Mouse (Mus musculus) forebrain, embryonic 11.5 days (tissue): ENCODE results near the gene Phf21a. TPM values are rescaled to one million over a fixed set of nuclear protein-coding genes. Genes with fewer than 3 reads are reported as not detected.
A peak's percentile ranks its signal among the peaks of the same experiment; 100 is the strongest.

Source experiments
- ATAC-seq: fragments of 200-750 bp; cut with Nextera tagmentation; replicated peaks from 2 replicates; pipeline ENCODE4 v1.8.0; 2017; ENCODE audit warnings: moderate TSS enrichment; ENCODE audit not compliant: low FRiP score
- DNase-seq: peaks from one replicate; pipeline ENCODE4 v3.0.0-alpha.2; 2017; ENCODE audit warnings: low spot score
- H3K27ac ChIP-seq: fragments of 300-500 bp; sonication (generic); 2 replicates; pipeline ENCODE4 v1.5.1; 2014; ENCODE audit warnings: low read depth, low read length
- H3K27me3 ChIP-seq: fragments of 300-500 bp; sonication (generic); 2 replicates; pipeline ENCODE4 v1.6.1; 2014; ENCODE audit warnings: mild to moderate bottlenecking, low read length, mixed read lengths; ENCODE audit not compliant: control insufficient read depth, insufficient read depth
- H3K36me3 ChIP-seq: fragments of 300-500 bp; sonication (generic); 2 replicates; pipeline ENCODE4 v1.6.1; 2014; ENCODE audit warnings: mild to moderate bottlenecking, low read length, moderate library complexity, mixed read lengths; ENCODE audit not compliant: control insufficient read depth, insufficient read depth
- H3K4me1 ChIP-seq: fragments of 300-500 bp; sonication (generic); replicated peaks from 2 replicates; pipeline ENCODE4 v1.6.1; 2014; ENCODE audit warnings: low read length, mixed read lengths; ENCODE audit not compliant: control insufficient read depth, insufficient read depth
- H3K4me2 ChIP-seq: fragments of 300-500 bp; sonication (generic); 2 replicates; pipeline ENCODE4 v1.6.1; 2014; ENCODE audit warnings: low read depth, mild to moderate bottlenecking, low read length, moderate library complexity, mixed read lengths; ENCODE audit not compliant: severe bottlenecking
- H3K4me3 ChIP-seq: fragments of 300-500 bp; sonication (generic); 2 replicates; pipeline ENCODE4 v1.5.1; 2014; ENCODE audit warnings: low read depth, low read length
- H3K9ac ChIP-seq: fragments of 300-500 bp; sonication (generic); 2 replicates; pipeline ENCODE4 v1.6.1; 2014; ENCODE audit warnings: low read length
- H3K9me3 ChIP-seq: fragments of 300-500 bp; sonication (generic); 2 replicates; pipeline ENCODE4 v1.6.1; 2016; ENCODE audit warnings: low read length, mixed read lengths; ENCODE audit not compliant: control insufficient read depth
- WGBS: fragments of 180-500 bp; shearing (Covaris S2); extraction: QIAGEN DNeasy Blood & Tissue Kit; methylation state at CpG from one replicate; pipeline ENCODE4 v1.1.7; 2014; 5-methylcytosine and 5-hydroxymethylcytosine counted together
- polyA plus RNA-seq: library from polyadenylated mRNA; unstranded; fragments of >200 nt; fragmentation: Nextera tagmentation; extraction: Ambion mirVana; gene quantifications from 2 replicates; pipeline ENCODE4 v1.2.1, GENCODE M21; 2014

The Phf21a gene
- polyA plus RNA-seq, 1 experiment from 2014 or later: 37.6 TPM

DNA sequence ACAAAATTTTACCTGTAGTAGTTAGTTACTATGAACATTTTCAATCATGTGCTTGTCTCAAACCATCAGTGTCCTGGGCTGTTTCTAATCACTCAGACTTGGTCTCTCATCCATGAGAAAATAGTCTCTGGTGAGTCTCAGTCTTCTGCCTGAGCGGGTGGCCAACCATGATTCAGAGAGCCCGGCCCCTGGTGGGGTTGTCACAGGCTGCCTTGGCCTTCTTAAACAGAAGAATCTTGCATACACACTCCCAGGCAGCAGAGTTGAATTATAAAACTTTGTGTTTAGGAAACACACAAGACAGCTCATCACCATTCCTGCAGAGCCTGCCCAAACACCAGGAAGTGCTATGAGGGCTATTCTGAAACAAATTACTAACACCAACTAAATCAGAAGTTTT, 239.0 kb downstream of the Phf21a start:
- ATAC-seq: no peak
- no peaks in the 10 kb centered on the region for H3K4me1 ChIP-seq
- H3K36me3 ChIP-seq: peaks cover 3% of the 10 kb centered on the region; the same call in 1 of the 2 replicates
- 91% methylated on average over 2 of the region's 2 CpGs for WGBS
- no peak overlapping the region for H3K4me3 ChIP-seq
- H3K4me2 ChIP-seq: no peak overlapping the region
- no peak for DNase-seq
- no peaks in the 10 kb centered on the region for H3K9me3 ChIP-seq
- no peak overlapping the region for H3K9ac ChIP-seq
- H3K27me3 ChIP-seq: no peaks in the 10 kb centered on the region
- H3K27ac ChIP-seq: no peak overlapping the region

- no peak overlapping the region for H3K27ac ChIP-seq
- no peak overlapping the region for H3K9ac ChIP-seq
- no peaks in the 10 kb centered on the region for H3K9me3 ChIP-seq
- H3K4me1 ChIP-seq: no peaks in the 10 kb centered on the region
- no peaks in the 10 kb centered on the region for H3K27me3 ChIP-seq
- DNase-seq (no peak), ATAC-seq (no peak)
- no peak overlapping the region for H3K4me2 ChIP-seq
- no peak overlapping the region for H3K4me3 ChIP-seq
- H3K36me3 ChIP-seq: peaks cover 2% of the 10 kb centered on the region; the same call in 1 of the 2 replicates
Observed at GRCm38 (mm10) chr2:92342418-92342817, 249.5 kb downstream of the Phf21a start.

DNA sequence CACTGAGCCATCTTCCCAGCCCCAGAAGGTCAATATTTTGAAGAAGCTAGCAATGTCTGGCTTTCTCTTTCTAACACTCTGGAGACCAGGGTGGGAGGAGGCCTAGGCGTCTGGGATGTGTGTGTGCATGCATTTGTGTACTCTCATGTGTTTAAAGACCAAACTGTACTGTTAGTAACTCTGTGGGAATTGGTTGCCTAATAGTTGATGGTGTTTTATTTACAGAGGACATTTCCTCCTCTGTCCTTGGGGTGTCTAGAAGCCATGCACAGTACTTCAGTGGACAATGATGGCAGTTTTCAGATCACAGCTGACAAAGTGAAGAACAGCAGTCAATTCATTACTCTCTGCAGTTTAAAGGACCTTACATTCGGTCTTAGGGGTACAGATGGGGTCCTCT, 254.3 kb downstream of the Phf21a start:
- H3K9me3 ChIP-seq: no peaks in the 10 kb centered on the region
- H3K27ac ChIP-seq: no peak overlapping the region
- no peak overlapping the region for H3K9ac ChIP-seq
- H3K4me1 ChIP-seq: no peaks in the 10 kb centered on the region
- DNase-seq (no peak), ATAC-seq (no peak)
- no peaks in the 10 kb centered on the region for H3K27me3 ChIP-seq
- WGBS: 96% methylated on average over 2 of the region's 2 CpGs
- H3K4me2 ChIP-seq: no peak overlapping the region
- no peak overlapping the region for H3K4me3 ChIP-seq
- no peaks in the 10 kb centered on the region; the same call in 1 of the 2 replicates for H3K36me3 ChIP-seq

DNA sequence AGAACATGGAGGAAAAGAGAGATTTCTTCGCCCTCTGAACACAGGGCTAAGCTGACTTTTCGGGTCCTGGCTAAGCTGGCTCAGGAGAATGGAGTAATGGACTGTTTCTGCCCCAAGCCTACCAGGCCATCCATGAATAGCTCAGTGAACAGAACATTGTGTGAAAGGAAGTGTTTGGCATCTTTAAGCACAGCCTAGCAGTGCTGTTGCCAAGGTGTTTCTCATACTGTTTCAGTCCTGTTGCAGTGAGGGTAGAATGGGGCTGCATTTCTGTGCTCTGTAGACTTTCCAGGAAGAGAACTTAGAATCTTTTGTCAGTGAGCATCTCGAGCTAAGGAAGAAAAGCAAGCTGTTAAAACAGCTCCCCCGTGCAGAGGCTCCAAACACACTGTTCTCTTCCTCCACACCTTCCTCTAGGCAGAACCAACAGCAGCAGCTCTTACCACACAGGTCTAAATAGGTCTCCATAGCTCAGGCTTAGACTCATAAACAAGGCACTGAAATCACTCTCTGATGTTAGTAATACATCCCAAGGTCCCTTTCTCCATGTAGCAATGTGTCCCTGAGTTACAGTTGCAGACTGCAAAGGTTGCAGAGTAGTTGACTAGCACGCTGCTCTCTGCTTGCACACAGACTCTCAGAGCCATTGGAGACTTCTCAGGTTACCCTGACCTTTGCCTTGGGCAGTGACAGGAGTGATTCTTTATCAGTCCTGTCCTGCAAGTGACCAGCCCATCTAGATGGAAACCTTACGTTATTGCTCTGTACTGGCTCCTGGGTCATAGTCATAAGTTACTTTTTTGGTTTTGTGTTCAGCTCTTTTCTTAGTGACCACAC, 256.9 kb downstream of the Phf21a start:
- Histone ChIP-seq H3K27me3 (no peaks in the 10 kb centered on the region), H3K36me3 (no peaks in the 10 kb centered on the region; the same call in 1 of the 2 replicates), H3K27ac (no peak overlapping the region), H3K4me3 (no peak overlapping the region), H3K9me3 (no peaks in the 10 kb centered on the region), H3K9ac (no peak overlapping the region), H3K4me1 (no peaks in the 10 kb centered on the region), H3K4me2 (no peak overlapping the region)
- ATAC-seq (no peak), DNase-seq (no peak)
- 67% methylated on average over 6 of the region's 6 CpGs for WGBS

DNA sequence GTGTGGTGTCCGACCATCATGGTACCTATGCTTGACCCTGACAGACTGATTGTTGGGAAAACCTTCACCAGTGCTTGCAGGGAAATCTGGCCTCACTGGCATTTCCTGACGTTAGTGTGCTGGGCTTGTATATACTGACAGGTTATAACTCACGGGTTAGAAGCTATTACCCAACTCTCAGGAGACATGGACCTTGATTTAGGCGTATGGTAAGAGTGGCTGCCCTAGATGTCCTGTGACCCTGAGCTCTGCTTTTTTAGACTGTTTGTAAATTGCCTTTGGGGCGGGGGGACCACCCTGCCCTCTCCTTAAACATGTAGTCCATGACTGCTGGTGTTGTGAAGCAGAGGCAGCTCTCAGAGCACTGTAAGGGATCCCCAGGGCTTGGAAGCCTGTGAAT, 257.8 kb downstream of the Phf21a start:
- Histone ChIP-seq H3K27ac (no peak overlapping the region), H3K9me3 (no peaks in the 10 kb centered on the region), H3K36me3 (no peaks in the 10 kb centered on the region; the same call in 1 of the 2 replicates), H3K9ac (no peak overlapping the region), H3K4me1 (no peaks in the 10 kb centered on the region), H3K4me3 (no peak overlapping the region), H3K27me3 (no peaks in the 10 kb centered on the region), H3K4me2 (no peak overlapping the region)
- WGBS: 84% methylated on average over 5 of the region's 5 CpGs
- DNase-seq (no peak), ATAC-seq (no peak)

DNA sequence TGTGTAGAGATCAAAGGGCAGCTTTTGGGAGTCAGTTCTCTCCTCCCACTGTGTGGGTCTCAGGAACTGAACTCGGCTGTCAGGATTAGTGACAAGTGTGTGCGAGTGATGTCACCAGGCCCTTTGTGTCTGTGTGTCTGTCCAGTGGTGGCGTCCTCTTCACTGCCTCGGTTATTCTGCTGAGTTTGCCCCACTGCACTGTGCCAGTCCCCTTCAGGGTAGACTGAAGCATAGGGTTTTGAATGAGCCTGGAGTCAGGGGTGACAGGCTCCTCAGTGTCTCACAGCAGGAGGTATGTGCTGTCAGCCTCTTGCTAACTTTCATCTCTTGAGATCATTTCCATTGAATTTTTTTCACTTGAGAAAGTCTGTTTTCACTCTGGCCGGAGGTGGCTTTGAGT, 260.5 kb downstream of the Phf21a start:
- Histone ChIP-seq H3K9ac (no peak overlapping the region), H3K27ac (no peak overlapping the region), H3K27me3 (no peaks in the 10 kb centered on the region), H3K4me1 (no peaks in the 10 kb centered on the region), H3K4me2 (no peak overlapping the region), H3K4me3 (no peak overlapping the region), H3K36me3 (no peaks in the 10 kb centered on the region; the same call in 1 of the 2 replicates), H3K9me3 (no peaks in the 10 kb centered on the region)
- 23% methylated on average over 5 of the region's 5 CpGs for WGBS
- no peak for DNase-seq
- 0 out of 2 replicates have a peak, but pooled peaks have one; percentile 46 for ATAC-seq

GRCm38 (mm10) chr2:92354224-92354623, 261.3 kb downstream of the Phf21a start:
- Histone ChIP-seq H3K36me3 (no peaks in the 10 kb centered on the region; the same call in 1 of the 2 replicates), H3K9me3 (no peaks in the 10 kb centered on the region), H3K27ac (no peak overlapping the region), H3K27me3 (no peaks in the 10 kb centered on the region), H3K4me1 (no peaks in the 10 kb centered on the region), H3K9ac (no peak overlapping the region), H3K4me2 (no peak overlapping the region), H3K4me3 (no peak overlapping the region)
- WGBS: 79% methylated on average over 6 of the region's 6 CpGs
- ATAC-seq (no peak), DNase-seq (no peak)

DNA sequence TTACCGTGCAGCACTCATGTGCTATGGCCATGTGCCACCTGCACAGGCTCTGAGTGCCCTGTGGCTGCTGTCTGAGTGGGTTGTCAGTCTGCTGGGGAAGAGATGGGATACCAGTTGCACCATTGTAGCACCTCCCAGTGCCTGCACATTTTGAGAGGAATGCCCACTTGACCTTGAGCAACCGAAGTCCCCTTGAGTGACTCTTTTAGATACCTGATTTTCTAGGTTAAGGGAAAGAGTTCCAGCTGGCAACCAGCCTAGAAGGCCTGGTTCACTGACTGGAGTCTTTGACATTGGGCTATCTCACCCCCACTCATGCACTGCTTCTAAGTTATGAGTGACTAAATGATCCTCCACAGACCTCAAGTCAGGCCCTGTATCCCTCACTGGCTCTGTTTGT, 266.4 kb downstream of the Phf21a start:
- Histone ChIP-seq H3K9me3 (no peaks in the 10 kb centered on the region), H3K4me3 (no peak overlapping the region), H3K4me1 (0 out of 2 replicates have a peak, but pooled peaks cover 1% of the 10 kb centered on the region), H3K36me3 (peaks cover 6% of the 10 kb centered on the region; the same call in 1 of the 2 replicates), H3K4me2 (no peak overlapping the region), H3K27ac (no peak overlapping the region), H3K9ac (no peak overlapping the region), H3K27me3 (no peaks in the 10 kb centered on the region)
- WGBS: 87% methylated on average over 2 of the region's 2 CpGs
- DNase-seq (no peak), ATAC-seq (no peak)
